Mouse (Mus musculus) liver, embryonic 14.5 days (tissue): ENCODE measurements around the gene Ift27. TPM values are rescaled to one million over a fixed set of nuclear protein-coding genes. Genes with fewer than 3 reads are reported as not detected.
A peak's percentile ranks its signal among the peaks of the same experiment; 100 is the strongest.

Experiments used
- ATAC-seq: fragments of 200-750 bp; cut with Nextera tagmentation; 2 replicates; pipeline ENCODE4 v1.8.0; 2017; ENCODE audit warnings: moderate number of reproducible peaks, mild to moderate bottlenecking, moderate library complexity; ENCODE audit not compliant: insufficient read depth
- DNase-seq, 3 experiments: peaks; one replicate each; pipeline ENCODE4 v3.0.0-alpha.2; 2012 to 2013; ENCODE audit warnings: low read depth in 3 of 3, low spot score in 3 of 3
- H3K27ac ChIP-seq: fragments of 300-500 bp; sonication (generic); 2 replicates; pipeline ENCODE4 v1.5.1; 2014; ENCODE audit warnings: moderate library complexity, mild to moderate bottlenecking, control low read depth, inconsistent platforms
- H3K27me3 ChIP-seq: fragments of 300-500 bp; sonication (generic); 2 replicates; pipeline ENCODE4 v1.6.1; 2014; ENCODE audit warnings: mild to moderate bottlenecking, low read length, moderate library complexity; ENCODE audit not compliant: control insufficient read depth, insufficient read depth
- H3K36me3 ChIP-seq: fragments of 300-500 bp; sonication (generic); replicated peaks from 2 replicates; pipeline ENCODE4 v1.6.1; 2014; ENCODE audit warnings: low read depth; ENCODE audit not compliant: control insufficient read depth, insufficient read depth
- H3K4me1 ChIP-seq, 2 experiments: fragments of 200-500 bp in 1 of 2; fragments of 300-500 bp in 1 of 2; sonication (generic) in 1 of 2; replicated peaks; 2 replicates each; pipeline ENCODE4 v1.6.1; 2012 to 2014; ENCODE audit warnings: antibody characterized with exemption in 1 of 2, inconsistent platforms in 1 of 2, low read length in 1 of 2; ENCODE audit not compliant: control insufficient read depth in 2 of 2, insufficient read depth in 2 of 2
- H3K4me2 ChIP-seq: fragments of 300-500 bp; sonication (generic); 2 replicates; pipeline ENCODE4 v1.6.1; 2014; ENCODE audit warnings: low read depth, mild to moderate bottlenecking, control low read depth, moderate library complexity
- H3K4me3 ChIP-seq, 2 experiments: fragments of 200-500 bp in 1 of 2; fragments of 300-500 bp in 1 of 2; sonication (generic) in 1 of 2; 2 replicates each; pipeline ENCODE4 v1.5.1; 2012 to 2014; ENCODE audit warnings: low read depth in 2 of 2, low read length in 2 of 2, mild to moderate bottlenecking in 2 of 2, control low read depth in 1 of 2, inconsistent platforms in 1 of 2, moderate library complexity in 1 of 2; ENCODE audit not compliant: insufficient read depth in 1 of 2
- H3K9ac ChIP-seq: fragments of 300-500 bp; sonication (generic); replicated peaks from 2 replicates; pipeline ENCODE4 v1.6.1; 2014; ENCODE audit warnings: mild to moderate bottlenecking, control low read depth, moderate library complexity
- H3K9me3 ChIP-seq: fragments of 300-500 bp; sonication (generic); 2 replicates; pipeline ENCODE4 v1.6.1; 2016; ENCODE audit warnings: low read length, mixed read lengths; ENCODE audit not compliant: control insufficient read depth
- CTCF ChIP-seq: IDR thresholded peaks from 2 replicates; pipeline ENCODE4 v1.5.1; 2016; ENCODE audit warnings: antibody characterized with exemption, low read depth, control low read depth
- EP300 ChIP-seq: IDR thresholded peaks from 2 replicates; pipeline ENCODE4 v1.6.1; 2016; ENCODE audit warnings: antibody characterized with exemption, low read depth
- WGBS: fragments of 180-500 bp; shearing (Covaris S2); extraction: QIAGEN DNeasy Blood & Tissue Kit; methylation state at CpG from one replicate; pipeline ENCODE4 v1.1.7; 2014; ENCODE audit not compliant: insufficient replicate concordance; 5-methylcytosine and 5-hydroxymethylcytosine counted together
- polyA plus RNA-seq, 2 experiments: library from polyadenylated mRNA; depleted of rRNA in 1 of 2; stranded (reverse) in 1 of 2; unstranded in 1 of 2; fragments of >200 nt; fragmentation: Nextera tagmentation in 1 of 2; extraction: Ambion mirVana in 1 of 2; gene quantifications; 2 replicates each; pipeline versions ENCODE4 v1.2.1 to v1.2.3; 2012 to 2014

The Ift27 gene
- polyA plus RNA-seq, 2 experiments: 13.5 to 37.8 TPM

GRCm38 (mm10) chr15:78172256-78172898 is 1.5 kb downstream of the Ift27 start:
- Histone ChIP-seq H3K9ac (peak overlapping the region; percentile 73; the same call in 1 of the 2 replicates), H3K27me3 (no peaks in the 10 kb centered on the region), H3K4me1 (peaks cover 18 to 20% of the 10 kb centered on the region in 2 experiments), H3K36me3 (no peaks in the 10 kb centered on the region), H3K4me3 (peak overlapping the region; percentile 74 to 83; a peak in 3 of 4 replicates), H3K9me3 (no peaks in the 10 kb centered on the region), H3K4me2 (peak overlapping the region; percentile 93), H3K27ac (no peak overlapping the region)
- ATAC-seq: no peak
- TF ChIP-seq EP300: no peak
- TF ChIP-seq CTCF: no peak
- DNase-seq: no peak
- WGBS: 54% methylated on average over 11 of the region's 11 CpGs

DNA sequence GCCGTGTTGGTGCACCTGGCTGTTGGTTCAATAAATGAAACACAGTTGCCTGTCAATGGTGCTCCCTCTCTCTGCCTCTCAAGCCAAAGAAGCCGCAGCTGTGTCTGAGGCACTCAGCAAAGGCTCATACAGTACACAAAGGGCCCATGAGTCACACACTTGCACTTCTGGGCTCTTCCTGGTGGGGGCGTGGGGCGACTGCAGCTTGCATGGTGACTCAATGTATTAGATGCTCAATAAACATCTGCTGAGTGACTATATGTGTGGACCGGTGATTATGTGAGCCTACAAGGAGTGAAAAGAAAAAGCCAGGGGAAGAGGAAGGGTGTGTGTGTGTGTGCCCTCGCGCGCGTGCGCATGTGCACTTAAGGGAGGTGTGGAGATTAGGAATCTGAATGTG is 2.3 kb downstream of the Ift27 start:
- TF ChIP-seq EP300: no peak
- TF ChIP-seq CTCF: peak; percentile 38; the same call in 1 of the 2 replicates
- H3K4me3 ChIP-seq: no peak overlapping the region
- no peaks in the 10 kb centered on the region for H3K36me3 ChIP-seq
- H3K9me3 ChIP-seq: no peaks in the 10 kb centered on the region
- DNase-seq (no peak), ATAC-seq (no peak)
- no peak overlapping the region for H3K9ac ChIP-seq
- WGBS: 84% methylated on average over 10 of the region's 10 CpGs
- no peaks in the 10 kb centered on the region for H3K27me3 ChIP-seq
- no peak overlapping the region for H3K4me2 ChIP-seq
- H3K27ac ChIP-seq: no peak overlapping the region
- H3K4me1 ChIP-seq: peaks cover 18 to 20% of the 10 kb centered on the region in 2 experiments

GRCm38 (mm10) chr15:78170708-78171107 is 3.2 kb downstream of the Ift27 start:
- no peak for ATAC-seq
- TF ChIP-seq EP300 (no peak), CTCF (no peak)
- Histone ChIP-seq H3K4me1 (peaks cover 18 to 20% of the 10 kb centered on the region in 2 experiments), H3K9me3 (no peaks in the 10 kb centered on the region), H3K4me2 (no peak overlapping the region), H3K27ac (no peak overlapping the region), H3K36me3 (no peaks in the 10 kb centered on the region), H3K9ac (no peak overlapping the region), H3K27me3 (no peaks in the 10 kb centered on the region), H3K4me3 (no peak overlapping the region)
- no peak for DNase-seq
- 69% methylated on average over 15 of the region's 15 CpGs for WGBS

GRCm38 (mm10) chr15:78169566-78169965 is 4.3 kb downstream of the Ift27 start:
- Histone ChIP-seq H3K4me2 (no peak overlapping the region), H3K27ac (no peak overlapping the region), H3K4me1 (peaks cover 7 to 12% of the 10 kb centered on the region in 2 experiments), H3K9me3 (no peaks in the 10 kb centered on the region), H3K9ac (no peak overlapping the region), H3K4me3 (no peak overlapping the region), H3K36me3 (no peaks in the 10 kb centered on the region), H3K27me3 (no peaks in the 10 kb centered on the region)
- ATAC-seq (no peak), DNase-seq (no peak)
- 78% methylated on average over 11 of the region's 11 CpGs for WGBS
- TF ChIP-seq EP300 (no peak), CTCF (no peak)

DNA sequence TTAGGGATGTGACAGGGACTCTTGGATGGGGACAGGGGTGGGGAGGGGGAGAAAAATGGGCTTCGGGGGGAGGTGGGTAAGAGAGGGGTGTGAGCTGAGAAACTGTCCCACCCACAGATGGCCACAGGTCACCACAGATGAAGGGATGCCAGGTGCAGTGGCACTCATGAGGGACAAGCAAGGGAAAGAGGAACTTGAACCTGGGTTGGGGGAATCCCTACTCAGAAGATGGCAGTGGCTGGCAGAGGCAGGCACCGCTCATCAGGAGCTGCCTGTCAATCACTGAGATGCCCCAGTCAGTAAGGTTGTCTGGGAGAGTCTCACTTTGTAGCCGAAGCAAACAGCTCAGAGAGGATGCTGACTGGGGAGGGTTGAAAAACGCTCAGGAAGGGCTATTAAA is 8.6 kb downstream of the Ift27 start:
- 60% methylated on average over 4 of the region's 4 CpGs for WGBS
- H3K9ac ChIP-seq: no peak overlapping the region

More for the DNA sequence above, 8.6 kb downstream of the Ift27 start:
- H3K4me2 ChIP-seq: no peak overlapping the region
- no peak for DNase-seq
- H3K4me3 ChIP-seq: no peak overlapping the region
- H3K4me1 ChIP-seq: no peaks in the 10 kb centered on the region
- TF ChIP-seq EP300: no peak
- no peak for TF ChIP-seq CTCF
- H3K27me3 ChIP-seq: no peaks in the 10 kb centered on the region
- no peaks in the 10 kb centered on the region for H3K36me3 ChIP-seq
- H3K9me3 ChIP-seq: no peaks in the 10 kb centered on the region
- ATAC-seq: no peak
- H3K27ac ChIP-seq: no peak overlapping the region
